Mouse (Mus musculus) CH12.LX (cell line): ENCODE data around the gene Efnb2. TPM values are rescaled to one million over a fixed set of nuclear protein-coding genes. Genes with fewer than 3 reads are reported as not detected.

ENCODE experiments used
- DNase-seq: peaks from one replicate; pipeline ENCODE4 v3.0.0-alpha.2; 2013; ENCODE audit errors: extremely low read depth
- H3K27ac ChIP-seq: 2 replicates; pipeline ENCODE4 v1.5.1; 2012; ENCODE audit warnings: low read depth, mild to moderate bottlenecking, control low read depth, moderate library complexity; ENCODE audit not compliant: insufficient read depth
- H3K27me3 ChIP-seq: replicated peaks from 2 replicates; pipeline ENCODE3; 2012; ENCODE audit warnings: inconsistent platforms
- H3K36me3 ChIP-seq, 2 experiments: replicated peaks in 1 of 2; 2 replicates each; pipeline versions ENCODE3 to v1.6.1; 2012; ENCODE audit warnings: inconsistent platforms in 1 of 2, low read length in 1 of 2, mild to moderate bottlenecking in 1 of 2, mixed read lengths in 1 of 2, moderate library complexity in 1 of 2; ENCODE audit not compliant: control insufficient read depth in 1 of 2, insufficient read depth in 1 of 2
- H3K4me1 ChIP-seq, 2 experiments: 2 replicates each; pipeline ENCODE4 v1.6.1; 2012; ENCODE audit warnings: inconsistent platforms in 1 of 2, moderate library complexity in 1 of 2; ENCODE audit not compliant: insufficient read depth in 2 of 2, control insufficient read depth in 1 of 2
- H3K4me2 ChIP-seq: 2 replicates; pipeline ENCODE4 v1.6.1; 2012; ENCODE audit warnings: low read depth, mild to moderate bottlenecking, control low read depth; ENCODE audit not compliant: poor library complexity, insufficient read depth, severe bottlenecking
- H3K4me3 ChIP-seq, 3 experiments: fragments of 150-350 bp in 1 of 3; sonication (generic) in 1 of 3; replicated peaks in 1 of 3; 2 replicates each; pipeline versions ENCODE3 to v1.5.1; 2011 to 2012; ENCODE audit warnings: low read depth in 2 of 3, low read length in 2 of 3, mild to moderate bottlenecking in 2 of 3, moderate library complexity in 2 of 3, control low read depth in 1 of 3, improper control_type of control experiment in 1 of 3, inconsistent platforms in 1 of 3, mixed read lengths in 1 of 3; ENCODE audit not compliant: poor library complexity in 1 of 3
- H3K79me2 ChIP-seq: replicated peaks from 2 replicates; pipeline ENCODE4 v1.6.1; 2012; ENCODE audit warnings: mild to moderate bottlenecking, moderate library complexity; ENCODE audit not compliant: control insufficient read depth, poor library complexity, insufficient read depth, severe bottlenecking; ENCODE audit errors: extremely low read depth
- H3K9ac ChIP-seq: 2 replicates; pipeline ENCODE4 v1.6.1; 2012; ENCODE audit warnings: low read depth, mild to moderate bottlenecking, control low read depth, moderate library complexity; ENCODE audit not compliant: insufficient read depth
- H3K9me3 ChIP-seq: replicated peaks from 2 replicates; pipeline ENCODE3; 2012; ENCODE audit warnings: low read length, inconsistent platforms, mixed read lengths
- CHD2 ChIP-seq: IDR thresholded peaks from 2 replicates; pipeline ENCODE4 v1.6.1; 2011; ENCODE audit warnings: low read length, improper control_type of control experiment
- CTCF ChIP-seq, 2 experiments: IDR thresholded peaks in 1 of 2; conservative IDR thresholded peaks in 1 of 2; 2 replicates each; pipeline ENCODE4 v1.5.1; 2011 to 2012; ENCODE audit warnings: low read depth in 2 of 2, low read length in 2 of 2, improper control_type of control experiment in 1 of 2, inconsistent platforms in 1 of 2, mild to moderate bottlenecking in 1 of 2, moderate library complexity in 1 of 2
- GABPA ChIP-seq: IDR thresholded peaks from 2 replicates; pipeline ENCODE4 v1.6.1; 2012; ENCODE audit warnings: low read depth, low read length, improper control_type of control experiment, inconsistent platforms; ENCODE audit not compliant: insufficient replicate concordance
- HCFC1 ChIP-seq: IDR thresholded peaks from 2 replicates; pipeline ENCODE4 v1.6.1; 2012; ENCODE audit warnings: low read depth, mild to moderate bottlenecking, inconsistent platforms, low read length, improper control_type of control experiment
- JUN ChIP-seq: IDR thresholded peaks from 2 replicates; pipeline ENCODE4 v1.6.1; 2011; ENCODE audit warnings: low read depth, mild to moderate bottlenecking, low read length, improper control_type of control experiment, moderate library complexity; ENCODE audit not compliant: insufficient read depth
- KAT2A ChIP-seq: IDR thresholded peaks from 2 replicates; pipeline ENCODE4 v1.6.1; 2012; ENCODE audit warnings: low read length, improper control_type of control experiment, inconsistent platforms; ENCODE audit not compliant: insufficient replicate concordance
- MAFK ChIP-seq: IDR thresholded peaks from 2 replicates; pipeline ENCODE4 v1.6.1; 2011; ENCODE audit warnings: low read length, improper control_type of control experiment; ENCODE audit not compliant: insufficient replicate concordance
- NELFE ChIP-seq: IDR thresholded peaks from 2 replicates; pipeline ENCODE4 v1.6.1; 2011; ENCODE audit warnings: low read depth, low read length, improper control_type of control experiment
- PAX5 ChIP-seq: IDR thresholded peaks from 2 replicates; pipeline ENCODE4 v1.6.1; 2012; ENCODE audit warnings: low read length, inconsistent platforms, mixed read lengths
- RAD21 ChIP-seq: IDR thresholded peaks from 2 replicates; pipeline ENCODE4 v1.6.1; 2011; ENCODE audit warnings: low read depth, mild to moderate bottlenecking, low read length, improper control_type of control experiment, moderate library complexity
- RCOR1 ChIP-seq: conservative IDR thresholded peaks from 2 replicates; pipeline ENCODE4 v1.6.1; 2012; ENCODE audit warnings: low read depth, mild to moderate bottlenecking, inconsistent platforms, low read length, improper control_type of control experiment
- SMC3 ChIP-seq: IDR thresholded peaks from 2 replicates; pipeline ENCODE4 v1.6.1; 2011; ENCODE audit warnings: low read depth, low read length, improper control_type of control experiment
- TCF12 ChIP-seq: IDR thresholded peaks from 2 replicates; pipeline ENCODE4 v1.6.1; 2014; ENCODE audit warnings: low read depth, mild to moderate bottlenecking, inconsistent platforms, low read length, improper control_type of control experiment
- USF2 ChIP-seq: conservative IDR thresholded peaks from 2 replicates; pipeline ENCODE4 v1.6.1; 2011; ENCODE audit warnings: low read depth, low read length, improper control_type of control experiment
- ZKSCAN1 ChIP-seq: IDR thresholded peaks from 2 replicates; pipeline ENCODE4 v1.6.1; 2012; ENCODE audit warnings: low read depth, inconsistent platforms, low read length, improper control_type of control experiment, borderline replicate concordance
- ZMIZ1 ChIP-seq: IDR thresholded peaks from 2 replicates; pipeline ENCODE4 v1.6.1; 2012; ENCODE audit warnings: low read depth, mild to moderate bottlenecking, inconsistent platforms, low read length, improper control_type of control experiment
- dilution Hi-C: fragments of 300-500 bp; cut with MboI; formaldehyde crosslinking; loops from 2 replicates; pipeline ENCODE4 v1.14.3; 2020; ENCODE audit warnings: low sequenced_read_pairs; ENCODE audit not compliant: extremely low pct_unique_long_range_greater_than_20kb, extremely low pct_ligation_motif_present
- in situ Hi-C: fragments of 300-500 bp; cut with MboI; formaldehyde crosslinking; loops from 3 replicates; pipeline ENCODE4 v1.14.3; 2019; ENCODE audit warnings: low sequenced_read_pairs, low pct_ligation_motif_present, low pct_unique_long_range_greater_than_20kb, mixed read lengths
- polyA plus RNA-seq: library from polyadenylated mRNA; unstranded; fragments of >175 nt; gene quantifications from 2 replicates; pipeline ENCODE4 v1.2.1, GENCODE M21; 2012; ENCODE audit warnings: low read depth; ENCODE audit not compliant: insufficient read length
- total RNA-seq, 2 experiments: library from RNA; depleted of rRNA; stranded (reverse); fragments of 300-350 nt in 1 of 2; fragments of >200 nt in 1 of 2; gene quantifications; 2 replicates each; pipeline ENCODE4 v1.2.3; 2012 to 2014

Gene Efnb2
- total and polyA plus RNA-seq, 3 experiments: 0.06 to 0.25 TPM; not detected in 1

GRCm38 (mm10) chr8:8621236-8621917 lies 39.7 kb downstream of the Efnb2 start:
- no peak for DNase-seq
- H3K27me3 ChIP-seq: no peaks in the 10 kb centered on the region
- TF ChIP-seq JUN (no peak), TCF12 (no peak), ZKSCAN1 (no peak), CHD2 (no peak), NELFE (no peak), RAD21 (no peak), GABPA (no peak), HCFC1 (no peak), MAFK (no peak), CTCF (conservative IDR thresholded peaks at IDR 0.05 in 1 of 2, IDR thresholded peaks at IDR 0.05 in 1 of 2; ENCODE audit: low read depth in 2 of 2, low read length in 2 of 2) (no peak)
- TF ChIP-seq, all 38 proteins: peak for 0
- H3K9me3 ChIP-seq: peaks cover 67% of the 10 kb centered on the region
- in situ Hi-C loops (no loop called here), dilution Hi-C loops (no loop called here)
- H3K36me3 ChIP-seq: no peaks in the 10 kb centered on the region
- H3K4me1 ChIP-seq: no peaks in the 10 kb centered on the region
- H3K4me2 ChIP-seq: no peak overlapping the region
- H3K79me2 ChIP-seq: no peaks in the 10 kb centered on the region
- H3K9ac ChIP-seq: no peak overlapping the region
- no peak overlapping the region for H3K27ac ChIP-seq
- H3K4me3 ChIP-seq: no peak overlapping the region

GRCm38 (mm10) chr8:8620536-8620935 lies 40.5 kb downstream of the Efnb2 start:
- Histone ChIP-seq H3K4me3 (no peak overlapping the region), H3K27me3 (no peaks in the 10 kb centered on the region), H3K9ac (no peak overlapping the region), H3K4me2 (no peak overlapping the region)
- DNase-seq: no peak
- TF ChIP-seq MAFK: no peak
- TF ChIP-seq RAD21: no peak
- TF ChIP-seq KAT2A: no peak
- no peak for TF ChIP-seq RCOR1
- no peak for TF ChIP-seq SMC3
- no peak for TF ChIP-seq PAX5
- no peak for TF ChIP-seq USF2
- TF ChIP-seq NELFE: no peak
- no peak for TF ChIP-seq TCF12
- no peak for TF ChIP-seq ZMIZ1
- TF ChIP-seq, all 38 proteins: peak for 0
- Histone ChIP-seq H3K4me1 (no peaks in the 10 kb centered on the region), H3K9me3 (peaks cover 65% of the 10 kb centered on the region), H3K36me3 (no peaks in the 10 kb centered on the region), H3K79me2 (no peaks in the 10 kb centered on the region), H3K27ac (no peak overlapping the region)
- dilution Hi-C loops (no loop called here), in situ Hi-C loops (no loop called here)
